Mouse (Mus musculus): ENCODE results near the gene Fgf22. TPM values are rescaled to one million over a fixed set of nuclear protein-coding genes. Genes with fewer than 3 reads are reported as not detected.

Fgf22 gene
- polyA plus RNA-seq, 1 experiment from 2014 or later = 0.27 TPM

DNA sequence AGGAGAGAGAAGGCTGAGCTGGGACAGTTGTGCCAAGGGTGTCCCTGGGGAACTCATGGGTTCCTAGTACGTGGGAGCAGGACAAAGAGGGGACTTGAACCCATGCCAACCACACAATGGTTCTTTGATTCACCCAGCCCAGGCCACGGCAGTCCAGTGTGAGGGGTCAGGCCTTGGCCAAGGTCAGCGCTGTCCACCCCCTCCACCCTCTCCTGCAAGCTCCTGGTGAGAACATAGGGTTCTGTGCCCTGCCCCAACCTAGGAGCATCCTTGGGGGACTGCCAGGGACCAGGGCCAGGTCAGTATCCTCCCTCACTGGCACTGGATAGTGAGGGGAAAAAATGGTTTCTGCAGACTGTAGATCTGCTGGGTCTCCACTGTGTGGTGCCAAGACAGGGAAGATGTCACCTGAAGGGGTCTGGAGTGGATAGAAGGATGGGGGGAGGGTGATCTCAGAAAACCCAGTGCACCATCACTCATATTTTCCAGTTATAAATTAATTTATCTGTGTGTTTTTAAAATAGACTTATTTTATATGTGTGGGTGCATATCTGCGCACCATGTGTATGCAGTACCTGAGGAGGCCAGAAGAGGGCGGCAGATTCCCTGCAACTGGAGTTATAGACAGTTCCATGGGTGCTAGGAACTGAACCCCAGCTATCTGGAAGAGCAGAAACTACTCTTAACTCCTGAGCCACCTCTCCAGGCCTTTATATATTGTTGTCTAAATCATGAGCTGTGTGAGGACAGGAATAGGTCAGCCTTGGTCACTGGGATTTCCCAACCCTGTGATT, 19.8 kb downstream of the Fgf22 start:
- Histone ChIP-seq H3K4me1 (peaks cover 28% of the 10 kb centered on the region), H3K27ac (replicated peaks) (no peak overlapping the region), H3K36me3 (no peaks in the 10 kb centered on the region), H3K9me3 (replicated peaks) (peaks cover 11% of the 10 kb centered on the region), H3K4me3 (no peak overlapping the region), H3K27me3 (ENCODE audit: low read depth, poor library complexity, severe bottlenecking) (peaks cover 49% of the 10 kb centered on the region)
- DNase-seq (ENCODE audit: low spot score) = no peak
- 78% methylated on average over 5 of the region's 5 CpGs for WGBS

DNA sequence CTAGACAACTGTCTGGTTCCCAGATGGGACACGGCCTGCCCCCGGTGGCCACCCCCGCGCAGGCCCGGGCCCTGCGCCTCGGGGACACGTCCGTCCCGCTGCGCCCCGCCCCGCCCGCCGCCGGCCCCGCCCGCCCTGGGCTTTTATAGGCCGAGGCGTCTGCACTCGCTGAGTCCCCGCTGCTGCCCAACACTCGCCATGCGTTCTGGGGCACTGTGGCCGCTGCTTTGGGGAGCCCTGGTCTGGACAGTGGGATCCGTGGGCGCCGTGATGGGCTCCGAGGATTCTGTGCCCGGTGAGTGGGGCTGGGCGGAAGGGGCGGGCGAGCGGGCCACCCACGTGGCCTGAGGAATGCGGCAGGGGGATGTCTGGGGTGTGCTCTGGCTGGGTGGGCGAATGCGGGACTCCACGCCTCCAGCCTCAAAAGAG, 22.2 kb downstream of the Fgf22 start, which contains the start of gene Fstl3:
Gene Fstl3, plus strand, starts transcription at position 170 of the 429 bp plus-strand sequence.
- 1% methylated on average over 39 of the region's 39 CpGs for whole genome bisulfite sequencing
- Histone ChIP-seq H3K4me3 (peak within 1 kb of the TSS; percentile 51), H3K27me3 (ENCODE audit: low read depth, poor library complexity, severe bottlenecking) (peaks cover 62% of the 10 kb centered on the region), H3K27ac (replicated peaks) (peak within 1 kb of the TSS; percentile 68; the same call in 1 of the 2 replicates), H3K36me3 (no peaks in the 10 kb centered on the region), H3K4me1 (peaks cover 48% of the 10 kb centered on the region), H3K9me3 (replicated peaks) (peaks cover 11% of the 10 kb centered on the region)
- DNase-seq (ENCODE audit: low spot score) = peak; percentile 44

DNA sequence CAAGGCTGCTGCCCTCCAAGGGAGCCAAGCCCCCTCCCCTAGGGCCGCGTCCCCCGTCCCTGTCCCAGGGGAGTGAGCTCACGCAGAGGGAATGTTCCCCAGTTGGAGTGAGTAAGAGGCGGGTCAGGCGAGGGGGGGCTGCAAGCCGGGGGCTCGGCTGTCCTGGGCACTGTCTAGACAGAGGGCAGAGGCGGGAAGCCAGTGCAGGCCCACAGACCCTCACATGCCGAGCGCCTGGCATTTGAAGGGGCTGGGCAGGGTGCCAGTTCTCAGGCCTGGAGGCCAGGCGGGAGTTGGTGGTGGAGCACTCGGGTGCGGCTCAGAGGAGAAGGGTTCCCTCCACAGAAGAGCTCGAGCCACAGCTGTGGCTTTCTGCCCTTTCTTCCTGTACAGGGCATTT, 23.1 kb downstream of the Fgf22 start:
- Histone ChIP-seq H3K4me3 (0 out of 2 replicates have a peak overlapping the region, but pooled peaks have one; percentile 5), H3K36me3 (no peaks in the 10 kb centered on the region), H3K4me1 (peaks cover 48% of the 10 kb centered on the region), H3K9me3 (replicated peaks) (peaks cover 7% of the 10 kb centered on the region), H3K27ac (replicated peaks) (0 out of 2 replicates have a peak overlapping the region, but pooled peaks have one; percentile 13), H3K27me3 (ENCODE audit: low read depth, poor library complexity, severe bottlenecking) (peaks cover 71% of the 10 kb centered on the region)
- WGBS = 28% methylated on average over 15 of the region's 15 CpGs
- DNase-seq (ENCODE audit: low spot score) = no peak

DNA sequence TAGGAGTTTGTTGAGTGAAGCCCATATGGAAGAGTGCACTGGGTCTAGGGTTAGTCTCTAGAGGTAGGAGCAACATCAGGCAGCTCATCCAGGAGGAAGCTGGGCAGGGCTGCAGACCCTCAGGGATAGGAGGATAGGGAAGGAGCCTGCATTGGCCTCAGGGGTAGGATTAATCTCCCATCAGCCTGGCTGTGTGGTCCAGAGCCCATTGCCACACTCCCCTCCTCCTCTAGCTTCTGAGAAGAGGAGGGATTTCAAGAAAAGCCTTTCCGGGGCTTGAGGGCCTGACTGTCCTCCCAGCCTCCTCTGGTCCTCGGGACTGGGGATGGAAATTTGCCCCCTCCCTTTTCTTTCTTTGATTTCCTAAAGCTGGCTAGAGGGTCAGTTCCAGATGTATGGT, 24.3 kb downstream of the Fgf22 start:
- H3K36me3 ChIP-seq = no peaks in the 10 kb centered on the region
- H3K9me3 ChIP-seq (replicated peaks) = peaks cover 7% of the 10 kb centered on the region
- H3K27ac ChIP-seq (replicated peaks) = no peak overlapping the region
- DNase-seq (ENCODE audit: low spot score) = no peak
- whole genome bisulfite sequencing = 19% methylated on average over 2 of the region's 2 CpGs
- peaks cover 80% of the 10 kb centered on the region for H3K27me3 ChIP-seq (ENCODE audit: low read depth, poor library complexity, severe bottlenecking)
- peaks cover 48% of the 10 kb centered on the region for H3K4me1 ChIP-seq
- peak overlapping the region; percentile 56; the same call in 1 of the 2 replicates for H3K4me3 ChIP-seq

DNA sequence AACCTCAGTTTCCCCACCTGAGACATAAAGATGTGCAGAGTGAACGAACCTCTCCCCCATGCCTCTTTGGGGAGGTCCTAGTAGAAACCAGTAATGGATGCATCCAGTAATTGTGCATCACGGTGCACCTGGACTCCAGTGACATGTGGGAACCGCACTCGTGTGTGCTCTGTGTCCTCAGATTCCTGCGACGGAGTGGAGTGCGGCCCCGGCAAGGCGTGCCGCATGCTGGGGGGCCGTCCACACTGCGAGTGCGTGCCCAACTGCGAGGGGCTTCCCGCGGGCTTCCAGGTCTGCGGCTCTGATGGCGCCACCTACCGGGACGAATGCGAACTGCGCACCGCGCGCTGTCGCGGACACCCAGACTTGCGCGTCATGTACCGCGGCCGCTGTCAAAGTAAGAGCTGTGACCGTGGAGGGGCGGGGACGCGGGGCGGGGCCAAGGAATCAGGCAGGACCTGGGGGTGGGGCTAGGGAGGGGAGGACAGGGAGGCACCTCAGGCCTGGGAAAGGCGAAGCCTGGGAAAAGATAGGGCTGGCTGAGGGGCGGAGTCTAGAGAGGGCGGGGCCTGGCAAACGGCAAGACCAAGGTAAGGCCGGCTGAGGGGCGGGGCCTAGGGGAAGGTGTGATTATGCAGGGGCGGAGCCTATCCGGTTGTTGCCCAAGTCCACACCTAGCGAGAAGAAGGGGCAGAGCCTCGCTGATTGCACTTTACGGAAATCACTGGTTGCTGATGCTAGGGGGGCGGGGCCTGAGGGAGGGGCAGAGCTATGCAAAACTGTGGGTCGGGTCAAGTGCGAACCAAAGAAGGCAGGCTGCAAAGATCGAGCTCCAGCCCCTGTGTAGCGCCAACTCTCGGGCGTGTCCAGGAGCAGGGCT, 25.1 kb downstream of the Fgf22 start:
- H3K4me3 ChIP-seq = peak overlapping the region; percentile 56
- DNase-seq (ENCODE audit: low spot score) = peak; percentile 97
- no peaks in the 10 kb centered on the region for H3K36me3 ChIP-seq
- H3K9me3 ChIP-seq (replicated peaks) = peaks cover 5% of the 10 kb centered on the region
- H3K4me1 ChIP-seq = peaks cover 51% of the 10 kb centered on the region
- peaks cover 88% of the 10 kb centered on the region for H3K27me3 ChIP-seq (ENCODE audit: low read depth, poor library complexity, severe bottlenecking)
- peak overlapping the region; percentile 46; the same call in 1 of the 2 replicates for H3K27ac ChIP-seq (replicated peaks)
- 2% methylated on average over 55 of the region's 55 CpGs for WGBS

DNA sequence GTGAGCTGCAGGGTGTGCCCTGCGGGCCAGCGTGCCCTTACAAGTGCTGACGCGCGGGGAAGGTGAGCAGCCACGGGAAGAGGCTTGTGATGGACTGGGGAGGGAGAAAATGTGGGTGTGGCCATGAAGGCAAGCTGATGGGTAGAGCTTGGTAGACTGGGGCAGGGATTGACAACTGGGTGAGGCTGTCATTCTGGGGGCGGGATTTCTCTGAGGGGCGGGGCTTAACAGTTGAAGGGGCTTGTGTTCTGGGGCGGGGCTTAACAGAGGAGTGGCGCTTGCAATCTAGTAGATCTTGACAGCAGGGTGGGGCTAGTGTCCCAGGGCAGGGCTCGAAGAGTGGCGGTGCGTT, 25.8 kb downstream of the Fgf22 start:
- under 1% methylated on average over 13 of the region's 13 CpGs for WGBS

DNA sequence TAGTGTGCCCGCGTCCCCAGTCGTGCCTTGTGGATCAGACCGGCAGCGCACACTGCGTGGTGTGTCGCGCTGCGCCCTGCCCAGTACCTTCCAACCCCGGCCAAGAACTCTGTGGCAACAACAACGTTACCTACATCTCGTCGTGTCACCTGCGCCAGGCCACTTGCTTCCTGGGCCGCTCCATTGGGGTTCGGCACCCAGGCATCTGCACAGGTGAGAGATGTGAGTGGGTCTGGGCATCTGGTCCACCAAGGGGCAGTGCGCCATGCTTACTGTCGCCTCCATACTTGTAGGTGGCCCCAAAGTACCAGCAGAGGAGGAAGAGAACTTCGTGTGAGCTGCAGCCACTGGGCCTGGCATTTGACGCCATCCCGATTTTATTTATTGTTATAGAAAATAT, 26.3 kb downstream of the Fgf22 start:
- peaks cover 86% of the 10 kb centered on the region for H3K27me3 ChIP-seq (ENCODE audit: low read depth, poor library complexity, severe bottlenecking)
- H3K9me3 ChIP-seq (replicated peaks) = no peaks in the 10 kb centered on the region
- 33% methylated on average over 21 of the region's 21 CpGs for WGBS
- peak overlapping the region; percentile 56 for H3K4me3 ChIP-seq
- no peaks in the 10 kb centered on the region for H3K36me3 ChIP-seq
- H3K27ac ChIP-seq (replicated peaks) = no peak overlapping the region
- H3K4me1 ChIP-seq = peaks cover 51% of the 10 kb centered on the region
- DNase-seq (ENCODE audit: low spot score) = no peak

More for the DNA sequence above, 25.8 kb downstream of the Fgf22 start:
- H3K9me3 ChIP-seq (replicated peaks) = no peaks in the 10 kb centered on the region; the same call in 1 of the 2 replicates
- no peak for DNase-seq (ENCODE audit: low spot score)
- peak overlapping the region; percentile 46; the same call in 1 of the 2 replicates for H3K27ac ChIP-seq (replicated peaks)
- H3K4me1 ChIP-seq = peaks cover 51% of the 10 kb centered on the region
- H3K27me3 ChIP-seq (ENCODE audit: low read depth, poor library complexity, severe bottlenecking) = peaks cover 91% of the 10 kb centered on the region
- H3K36me3 ChIP-seq = no peaks in the 10 kb centered on the region
- H3K4me3 ChIP-seq = peak overlapping the region; percentile 56

DNA sequence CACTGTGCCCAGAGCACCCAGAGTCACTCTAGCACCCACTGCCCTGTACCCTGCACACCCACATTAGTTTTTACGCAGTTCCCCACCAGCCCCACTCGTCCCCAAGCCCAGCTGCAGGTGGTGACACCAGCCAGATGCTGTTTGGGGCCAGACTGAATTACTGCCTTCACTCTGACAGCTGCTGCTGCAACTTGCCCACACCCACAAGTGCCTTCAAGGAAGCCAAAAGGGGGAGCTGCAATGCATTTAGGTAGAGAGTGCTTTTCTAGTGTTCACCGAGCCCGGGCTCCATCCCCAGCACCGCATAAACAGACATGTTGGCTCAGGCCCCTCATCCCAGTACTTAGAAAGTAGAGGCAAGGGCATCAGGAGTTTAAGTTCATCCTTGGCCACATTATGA, 27.1 kb downstream of the Fgf22 start:
- Histone ChIP-seq H3K9me3 (replicated peaks) (no peaks in the 10 kb centered on the region), H3K4me3 (no peak overlapping the region), H3K27me3 (ENCODE audit: low read depth, poor library complexity, severe bottlenecking) (peaks cover 78% of the 10 kb centered on the region), H3K27ac (replicated peaks) (no peak overlapping the region), H3K36me3 (no peaks in the 10 kb centered on the region), H3K4me1 (peaks cover 49% of the 10 kb centered on the region)
- WGBS = 62% methylated on average over 5 of the region's 5 CpGs
- DNase-seq (ENCODE audit: low spot score) = no peak

DNA sequence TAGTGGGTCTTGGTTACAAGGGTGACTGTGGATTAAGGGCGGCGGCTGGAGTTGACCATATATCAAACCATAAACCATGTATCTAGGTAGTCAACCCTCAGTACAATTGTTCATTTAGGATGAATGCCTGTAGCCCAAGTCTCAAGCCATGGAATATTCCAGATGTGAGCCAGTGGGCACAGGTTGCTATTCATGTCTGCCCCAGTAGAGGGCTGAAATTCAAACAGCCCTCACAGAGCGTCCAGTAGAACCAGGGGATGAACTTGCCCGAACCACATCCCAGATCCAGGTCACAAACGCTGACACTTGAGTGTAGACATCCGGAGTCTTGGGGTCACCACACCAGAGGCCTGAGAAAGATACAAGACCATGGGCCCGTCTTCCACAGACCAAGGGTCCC, 28.2 kb downstream of the Fgf22 start:
- Histone ChIP-seq H3K4me1 (peaks cover 38% of the 10 kb centered on the region), H3K4me3 (no peak overlapping the region), H3K27ac (replicated peaks) (no peak overlapping the region), H3K36me3 (no peaks in the 10 kb centered on the region), H3K9me3 (replicated peaks) (no peaks in the 10 kb centered on the region), H3K27me3 (ENCODE audit: low read depth, poor library complexity, severe bottlenecking) (peaks cover 73% of the 10 kb centered on the region)
- WGBS = 69% methylated on average over 7 of the region's 7 CpGs
- no peak for DNase-seq (ENCODE audit: low spot score)

DNA sequence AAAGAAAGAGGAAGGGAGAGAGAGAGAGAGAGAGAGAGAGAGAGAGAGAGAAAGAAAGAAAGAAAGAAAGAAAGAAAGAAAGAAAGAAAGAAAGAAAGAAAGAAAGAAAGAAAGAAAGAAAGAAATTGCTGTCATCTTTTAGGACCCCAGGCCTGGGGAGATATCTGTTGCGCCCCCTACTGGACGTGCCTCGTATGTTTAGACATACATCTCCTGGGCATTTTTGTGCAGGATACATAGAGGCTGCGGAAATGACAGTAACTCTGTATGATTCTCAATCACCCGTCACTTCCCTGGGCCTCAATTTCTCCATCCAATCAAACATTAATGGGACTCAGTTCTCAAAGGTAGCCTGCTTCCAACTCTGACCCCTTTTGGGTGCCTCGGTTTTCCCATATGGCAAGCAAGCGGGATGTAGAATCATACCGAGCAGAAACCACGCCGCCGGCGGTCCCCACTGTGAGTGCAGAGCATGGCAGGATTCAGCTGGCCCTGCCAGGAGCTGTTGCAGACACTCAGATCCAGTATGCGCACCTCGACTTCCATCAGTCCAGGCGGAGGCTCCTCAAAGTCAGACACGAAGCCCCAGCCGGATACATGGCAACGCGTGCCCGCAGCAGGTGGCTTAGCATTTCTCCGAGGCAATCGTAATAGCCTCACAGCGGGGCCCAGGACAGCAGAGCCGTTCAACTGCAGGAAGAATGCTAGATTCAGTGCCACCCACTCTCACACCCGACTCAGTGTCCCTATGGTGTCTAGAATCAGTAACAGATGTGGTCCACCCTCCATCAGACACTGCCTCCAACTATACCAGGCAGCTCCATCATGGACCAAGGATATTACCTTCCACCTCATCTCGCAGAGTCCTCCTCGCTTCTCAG, 29.3 kb downstream of the Fgf22 start:
- H3K9me3 ChIP-seq (replicated peaks) = no peaks in the 10 kb centered on the region
- peaks cover 28% of the 10 kb centered on the region for H3K4me1 ChIP-seq
- H3K4me3 ChIP-seq = no peak overlapping the region
- no peak overlapping the region for H3K27ac ChIP-seq (replicated peaks)
- H3K27me3 ChIP-seq (ENCODE audit: low read depth, poor library complexity, severe bottlenecking) = peaks cover 62% of the 10 kb centered on the region
- DNase-seq (ENCODE audit: low spot score) = peak; percentile 58
- no peaks in the 10 kb centered on the region for H3K36me3 ChIP-seq
- WGBS = 36% methylated on average over 27 of the region's 27 CpGs

DNA sequence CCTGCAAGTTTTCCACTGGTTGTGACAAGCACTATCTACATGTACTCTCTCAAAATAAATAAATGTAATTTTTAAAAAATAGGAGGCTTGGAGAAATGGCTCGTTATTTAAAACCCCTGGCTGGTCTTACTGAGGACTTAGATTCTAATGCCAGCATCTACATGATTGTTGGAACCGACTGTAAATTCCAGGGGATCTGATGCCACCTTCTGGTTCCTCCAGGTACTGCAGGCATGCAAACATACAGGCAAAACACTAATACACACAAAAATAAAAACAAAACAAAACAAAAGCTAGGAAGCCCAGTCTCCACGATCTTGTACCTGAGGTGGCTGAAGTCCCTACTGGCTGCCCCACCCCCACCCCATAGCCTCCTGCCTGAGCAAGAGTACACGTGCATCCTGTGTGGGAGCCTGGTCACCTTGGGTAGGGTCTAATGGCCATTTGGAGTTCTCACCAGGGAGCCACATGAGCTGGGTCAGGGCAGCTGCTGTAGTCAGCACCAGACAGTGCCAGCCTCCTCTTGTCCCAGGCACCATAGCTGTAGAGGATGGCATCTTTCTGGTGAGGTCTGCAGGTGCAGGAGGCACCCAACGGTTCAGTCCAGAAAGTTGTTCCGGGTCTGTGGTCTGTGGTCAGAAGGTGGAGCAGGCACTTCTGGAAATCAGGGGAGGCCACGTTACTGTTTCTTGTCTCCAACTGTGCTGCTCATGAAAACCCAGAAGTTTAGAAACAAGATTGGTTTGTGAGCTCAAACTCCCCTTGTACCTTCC, 33.7 kb downstream of the Fgf22 start:
- no peak overlapping the region for H3K27ac ChIP-seq (replicated peaks)
- WGBS = 42% methylated on average over 7 of the region's 7 CpGs
- DNase-seq (ENCODE audit: low spot score) = peak; percentile 72
- H3K4me1 ChIP-seq = peaks cover 18% of the 10 kb centered on the region
- H3K4me3 ChIP-seq = no peak overlapping the region
- peaks cover 20% of the 10 kb centered on the region for H3K27me3 ChIP-seq (ENCODE audit: low read depth, poor library complexity, severe bottlenecking)
- H3K9me3 ChIP-seq (replicated peaks) = no peaks in the 10 kb centered on the region
- no peaks in the 10 kb centered on the region for H3K36me3 ChIP-seq
